Mouse (Mus musculus): ENCODE results near the gene Tmem178b. TPM values are rescaled to one million over a fixed set of nuclear protein-coding genes. Genes with fewer than 3 reads are reported as not detected.

Gene Tmem178b
- polyA plus RNA-seq, 1 experiment from 2014 or later: 0.24 TPM

DNA sequence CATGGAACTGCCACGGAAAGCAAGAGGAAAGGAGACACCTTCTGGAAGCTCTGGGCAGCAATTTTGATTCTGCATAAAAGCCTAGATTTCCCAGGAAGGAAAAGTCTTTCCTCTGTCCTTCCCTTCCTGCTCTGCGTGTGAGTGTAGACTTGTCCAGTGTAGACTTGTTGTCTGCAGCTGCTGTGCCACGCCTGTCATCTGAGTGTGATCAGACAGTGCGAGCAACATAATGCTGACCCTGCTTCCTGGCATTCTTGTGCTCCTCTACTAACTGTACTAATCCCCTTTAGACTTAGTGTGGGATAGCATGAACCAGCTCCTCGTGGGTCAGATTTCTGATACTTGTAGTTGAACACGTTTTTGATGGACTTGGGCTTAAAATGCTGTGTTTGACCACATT is 262.6 kb downstream of the Tmem178b start:
- no peak for ATAC-seq (replicated peaks; ENCODE audit: extremely low read depth, insufficient read depth, low FRiP score)
- Histone ChIP-seq H3K36me3 (ENCODE audit: control insufficient read depth, insufficient read depth) (no peaks in the 10 kb centered on the region), H3K4me1 (ENCODE audit: control insufficient read depth, insufficient read depth, low read length) (no peaks in the 10 kb centered on the region), H3K27ac (ENCODE audit: low read length) (no peak overlapping the region), H3K9me3 (replicated peaks; ENCODE audit: control insufficient read depth, low read length) (no peaks in the 10 kb centered on the region), H3K27me3 (ENCODE audit: control insufficient read depth, insufficient read depth, low read length) (no peaks in the 10 kb centered on the region), H3K9ac (ENCODE audit: low read length) (no peak overlapping the region), H3K4me2 (ENCODE audit: low read depth, low read length) (no peak overlapping the region), H3K4me3 (ENCODE audit: low read length) (no peak overlapping the region)
- 62% methylated on average over 6 of the region's 6 CpGs for WGBS

GRCm38 (mm10) chr6:40137346-40137745 is 264.3 kb downstream of the Tmem178b start:
- no peak overlapping the region for H3K9ac ChIP-seq (ENCODE audit: low read length)
- no peaks in the 10 kb centered on the region for H3K4me1 ChIP-seq (ENCODE audit: control insufficient read depth, insufficient read depth, low read length)
- ATAC-seq (replicated peaks; ENCODE audit: extremely low read depth, insufficient read depth, low FRiP score): no peak
- no peak overlapping the region for H3K27ac ChIP-seq (ENCODE audit: low read length)
- no peaks in the 10 kb centered on the region for H3K36me3 ChIP-seq (ENCODE audit: control insufficient read depth, insufficient read depth)
- H3K4me2 ChIP-seq (ENCODE audit: low read depth, low read length): no peak overlapping the region
- H3K9me3 ChIP-seq (replicated peaks; ENCODE audit: control insufficient read depth, low read length): no peaks in the 10 kb centered on the region
- no peak overlapping the region for H3K4me3 ChIP-seq (ENCODE audit: low read length)
- 62% methylated on average over 6 of the region's 6 CpGs for WGBS
- H3K27me3 ChIP-seq (ENCODE audit: control insufficient read depth, insufficient read depth, low read length): no peaks in the 10 kb centered on the region

DNA sequence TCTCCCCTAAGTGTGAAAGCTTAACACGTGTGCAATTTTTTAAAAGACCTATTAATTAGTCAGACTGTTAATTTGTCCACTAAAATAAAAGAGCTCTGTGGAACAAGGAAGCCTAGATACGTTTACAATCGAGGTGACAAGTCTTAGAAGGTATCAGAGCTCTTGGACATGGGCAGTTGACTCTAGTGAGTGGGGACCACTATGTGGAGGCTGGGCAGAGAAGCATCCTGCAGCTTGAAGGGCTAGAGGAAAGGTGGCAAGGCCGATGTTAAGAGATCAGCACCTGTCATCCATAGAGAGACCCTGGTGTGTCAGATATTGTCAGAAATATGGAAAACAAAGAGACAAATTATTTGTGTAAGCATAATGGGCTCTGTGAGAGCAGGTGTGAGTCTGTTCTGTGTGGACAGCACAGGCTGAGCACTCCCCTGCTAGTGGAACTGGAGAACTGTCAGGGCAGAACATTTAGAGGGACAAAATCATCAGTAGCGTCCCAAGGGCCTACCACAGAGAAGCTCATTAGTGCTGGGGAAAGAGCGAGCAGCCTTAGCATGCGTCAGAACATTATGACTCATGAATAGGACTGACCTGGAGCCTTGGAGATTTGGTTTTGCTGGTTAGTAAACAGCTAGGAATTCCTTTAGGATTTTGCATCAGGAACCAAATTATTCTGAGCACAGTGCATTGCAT is 264.9 kb downstream of the Tmem178b start:
- no peak overlapping the region for H3K4me3 ChIP-seq (ENCODE audit: low read length)
- no peak overlapping the region for H3K4me2 ChIP-seq (ENCODE audit: low read depth, low read length)
- WGBS: 76% methylated on average over 7 of the region's 7 CpGs
- no peaks in the 10 kb centered on the region for H3K9me3 ChIP-seq (replicated peaks; ENCODE audit: control insufficient read depth, low read length)
- no peaks in the 10 kb centered on the region for H3K27me3 ChIP-seq (ENCODE audit: control insufficient read depth, insufficient read depth, low read length)
- H3K4me1 ChIP-seq (ENCODE audit: control insufficient read depth, insufficient read depth, low read length): no peaks in the 10 kb centered on the region
- H3K36me3 ChIP-seq (ENCODE audit: control insufficient read depth, insufficient read depth): no peaks in the 10 kb centered on the region
- no peak for ATAC-seq (replicated peaks; ENCODE audit: extremely low read depth, insufficient read depth, low FRiP score)
- H3K27ac ChIP-seq (ENCODE audit: low read length): no peak overlapping the region
- no peak overlapping the region for H3K9ac ChIP-seq (ENCODE audit: low read length)

DNA sequence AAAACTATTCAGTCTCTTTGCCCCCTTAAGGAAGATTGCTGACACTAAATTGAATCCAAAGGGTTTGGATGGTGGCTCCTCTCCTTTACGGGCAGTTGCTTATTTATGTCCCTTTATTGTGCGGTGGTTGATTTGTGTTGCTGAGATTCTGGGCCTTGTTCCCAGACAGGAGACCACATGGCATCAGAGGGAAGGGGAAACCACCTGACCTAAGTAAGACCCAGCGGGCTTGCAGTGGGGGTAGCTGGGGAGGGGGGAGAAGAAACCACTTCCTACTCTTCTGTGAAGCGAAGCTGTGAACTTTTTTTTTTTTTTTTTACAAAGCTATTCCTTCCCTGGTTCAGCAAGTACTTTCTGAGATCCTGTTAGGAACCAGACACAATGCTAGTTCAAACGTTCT is 269.5 kb downstream of the Tmem178b start:
- H3K9me3 ChIP-seq (replicated peaks; ENCODE audit: control insufficient read depth, low read length): no peaks in the 10 kb centered on the region
- H3K4me1 ChIP-seq (ENCODE audit: control insufficient read depth, insufficient read depth, low read length): no peaks in the 10 kb centered on the region
- no peak overlapping the region for H3K9ac ChIP-seq (ENCODE audit: low read length)
- H3K4me2 ChIP-seq (ENCODE audit: low read depth, low read length): no peak overlapping the region
- ATAC-seq (replicated peaks; ENCODE audit: extremely low read depth, insufficient read depth, low FRiP score): no peak
- no peaks in the 10 kb centered on the region for H3K27me3 ChIP-seq (ENCODE audit: control insufficient read depth, insufficient read depth, low read length)
- H3K27ac ChIP-seq (ENCODE audit: low read length): no peak overlapping the region
- no peak overlapping the region for H3K4me3 ChIP-seq (ENCODE audit: low read length)
- no peaks in the 10 kb centered on the region for H3K36me3 ChIP-seq (ENCODE audit: control insufficient read depth, insufficient read depth)
- 42% methylated on average over 5 of the region's 5 CpGs for WGBS

DNA sequence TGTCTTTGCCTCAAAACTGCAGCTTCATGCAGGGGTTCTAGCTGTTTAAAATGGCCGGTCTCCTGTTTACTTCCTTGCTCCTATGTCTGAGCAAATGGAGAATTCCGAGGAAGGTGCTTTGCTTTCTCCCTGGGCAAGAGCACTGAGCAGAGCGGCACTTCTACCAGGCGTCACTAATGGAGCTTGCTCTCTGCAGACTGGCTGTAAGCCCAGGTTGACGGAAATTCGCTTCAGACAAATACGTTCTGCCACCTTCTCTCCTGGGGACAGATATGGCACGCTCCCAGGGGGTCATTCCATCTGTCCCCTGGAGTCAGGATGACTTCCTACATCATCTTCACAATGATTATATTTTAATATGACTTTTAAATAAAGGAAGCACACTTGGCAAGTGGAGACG is 271.3 kb downstream of the Tmem178b start:
- H3K4me2 ChIP-seq (ENCODE audit: low read depth, low read length): no peak overlapping the region
- H3K4me3 ChIP-seq (ENCODE audit: low read length): no peak overlapping the region
- no peaks in the 10 kb centered on the region for H3K9me3 ChIP-seq (replicated peaks; ENCODE audit: control insufficient read depth, low read length)
- no peaks in the 10 kb centered on the region for H3K4me1 ChIP-seq (ENCODE audit: control insufficient read depth, insufficient read depth, low read length)
- H3K36me3 ChIP-seq (ENCODE audit: control insufficient read depth, insufficient read depth): no peaks in the 10 kb centered on the region
- 54% methylated on average over 9 of the region's 9 CpGs for WGBS
- no peak overlapping the region for H3K27ac ChIP-seq (ENCODE audit: low read length)
- no peak overlapping the region for H3K9ac ChIP-seq (ENCODE audit: low read length)
- no peaks in the 10 kb centered on the region for H3K27me3 ChIP-seq (ENCODE audit: control insufficient read depth, insufficient read depth, low read length)
- no peak for ATAC-seq (replicated peaks; ENCODE audit: extremely low read depth, insufficient read depth, low FRiP score)

DNA sequence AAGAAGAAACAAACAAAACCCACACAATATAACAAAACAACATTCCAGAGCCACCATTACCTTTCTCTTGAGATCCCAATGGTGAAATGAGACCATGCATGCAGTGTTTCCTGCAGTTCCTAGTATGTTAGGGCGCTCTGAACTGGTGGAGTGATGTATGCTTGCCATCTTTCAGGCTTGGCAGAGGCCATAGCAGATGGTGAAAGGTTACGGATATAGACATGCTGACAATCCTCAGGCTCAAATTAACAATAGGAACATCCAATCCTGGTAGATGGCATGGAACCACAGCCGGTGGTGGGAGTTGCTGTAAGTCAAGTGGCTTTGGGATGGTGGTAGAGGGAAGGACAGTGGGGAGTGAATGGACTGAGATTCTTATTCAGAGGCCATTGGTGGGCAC is 272.5 kb downstream of the Tmem178b start:
- WGBS: 85% methylated on average over 3 of the region's 3 CpGs
- Histone ChIP-seq H3K9me3 (replicated peaks; ENCODE audit: control insufficient read depth, low read length) (no peaks in the 10 kb centered on the region), H3K9ac (ENCODE audit: low read length) (no peak overlapping the region), H3K4me3 (ENCODE audit: low read length) (no peak overlapping the region), H3K36me3 (ENCODE audit: control insufficient read depth, insufficient read depth) (no peaks in the 10 kb centered on the region), H3K4me2 (ENCODE audit: low read depth, low read length) (no peak overlapping the region), H3K4me1 (ENCODE audit: control insufficient read depth, insufficient read depth, low read length) (no peaks in the 10 kb centered on the region), H3K27me3 (ENCODE audit: control insufficient read depth, insufficient read depth, low read length) (no peaks in the 10 kb centered on the region), H3K27ac (ENCODE audit: low read length) (no peak overlapping the region)
- ATAC-seq (replicated peaks; ENCODE audit: extremely low read depth, insufficient read depth, low FRiP score): no peak

DNA sequence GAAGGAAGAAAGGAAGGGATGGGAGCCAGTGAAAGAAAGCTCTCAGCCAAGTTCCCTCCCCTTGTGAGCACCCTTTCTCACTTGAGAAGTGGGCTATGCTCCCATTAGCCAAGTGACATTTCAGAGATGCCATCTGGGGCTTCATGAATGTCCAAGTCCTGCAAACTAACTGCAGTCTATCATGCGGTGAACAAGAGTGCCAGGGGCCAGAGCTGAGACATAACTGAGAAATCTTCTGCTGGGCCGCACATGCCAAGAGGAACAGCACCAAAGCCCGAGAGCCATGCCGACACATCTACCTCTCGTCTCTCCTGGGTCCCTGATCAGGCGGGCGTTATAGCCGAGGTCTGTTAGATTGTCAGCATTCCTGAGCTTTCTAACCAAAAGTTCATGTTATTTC is 279.2 kb downstream of the Tmem178b start:
- no peaks in the 10 kb centered on the region for H3K9me3 ChIP-seq (replicated peaks; ENCODE audit: control insufficient read depth, low read length)
- no peaks in the 10 kb centered on the region for H3K36me3 ChIP-seq (ENCODE audit: control insufficient read depth, insufficient read depth)
- H3K4me2 ChIP-seq (ENCODE audit: low read depth, low read length): no peak overlapping the region
- no peak for ATAC-seq (replicated peaks; ENCODE audit: extremely low read depth, insufficient read depth, low FRiP score)
- H3K4me1 ChIP-seq (ENCODE audit: control insufficient read depth, insufficient read depth, low read length): no peaks in the 10 kb centered on the region
- no peak overlapping the region for H3K4me3 ChIP-seq (ENCODE audit: low read length)
- H3K27me3 ChIP-seq (ENCODE audit: control insufficient read depth, insufficient read depth, low read length): no peaks in the 10 kb centered on the region
- no peak overlapping the region for H3K9ac ChIP-seq (ENCODE audit: low read length)
- H3K27ac ChIP-seq (ENCODE audit: low read length): no peak overlapping the region
- WGBS: 89% methylated on average over 8 of the region's 8 CpGs

GRCm38 (mm10) chr6:40161381-40161780 is 288.3 kb downstream of the Tmem178b start:
- ATAC-seq (replicated peaks; ENCODE audit: extremely low read depth, insufficient read depth, low FRiP score): no peak
- WGBS: 67% methylated on average over 5 of the region's 5 CpGs
- H3K36me3 ChIP-seq (ENCODE audit: control insufficient read depth, insufficient read depth): no peaks in the 10 kb centered on the region

DNA sequence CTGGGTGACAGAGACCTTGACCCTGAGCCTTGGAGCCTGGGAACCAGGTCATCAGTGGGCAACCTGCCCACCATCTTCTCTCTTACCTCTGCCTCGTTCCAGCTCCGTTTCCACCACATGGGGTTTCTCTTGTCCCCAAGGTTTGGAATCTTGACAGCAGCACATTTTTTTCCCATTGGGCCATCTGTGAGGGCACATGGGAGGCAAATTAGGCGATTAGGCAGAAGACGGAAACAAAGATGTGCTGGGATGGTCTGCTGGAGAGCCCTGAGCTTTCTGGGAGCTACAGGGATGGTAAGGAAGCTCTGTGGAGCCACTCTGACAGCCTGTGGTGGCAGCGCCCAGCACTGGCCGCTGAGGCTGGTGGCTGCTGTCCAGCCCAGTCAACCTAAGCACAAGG is 300.5 kb downstream of the Tmem178b start:
- H3K4me1 ChIP-seq (ENCODE audit: control insufficient read depth, insufficient read depth, low read length): no peaks in the 10 kb centered on the region
- 54% methylated on average over 6 of the region's 6 CpGs for WGBS
- no peak overlapping the region for H3K27ac ChIP-seq (ENCODE audit: low read length)
- no peaks in the 10 kb centered on the region for H3K36me3 ChIP-seq (ENCODE audit: control insufficient read depth, insufficient read depth)
- no peak overlapping the region for H3K4me3 ChIP-seq (ENCODE audit: low read length)
- H3K9me3 ChIP-seq (replicated peaks; ENCODE audit: control insufficient read depth, low read length): no peaks in the 10 kb centered on the region
- no peaks in the 10 kb centered on the region for H3K27me3 ChIP-seq (ENCODE audit: control insufficient read depth, insufficient read depth, low read length)
- H3K4me2 ChIP-seq (ENCODE audit: low read depth, low read length): no peak overlapping the region
- H3K9ac ChIP-seq (ENCODE audit: low read length): no peak overlapping the region
- ATAC-seq (replicated peaks; ENCODE audit: extremely low read depth, insufficient read depth, low FRiP score): no peak

More at GRCm38 (mm10) chr6:40161381-40161780, 288.3 kb downstream of the Tmem178b start:
- Histone ChIP-seq H3K27me3 (ENCODE audit: control insufficient read depth, insufficient read depth, low read length) (no peaks in the 10 kb centered on the region), H3K9ac (ENCODE audit: low read length) (no peak overlapping the region), H3K4me2 (ENCODE audit: low read depth, low read length) (no peak overlapping the region), H3K4me1 (ENCODE audit: control insufficient read depth, insufficient read depth, low read length) (no peaks in the 10 kb centered on the region), H3K9me3 (replicated peaks; ENCODE audit: control insufficient read depth, low read length) (no peaks in the 10 kb centered on the region), H3K4me3 (ENCODE audit: low read length) (no peak overlapping the region), H3K27ac (ENCODE audit: low read length) (no peak overlapping the region)

All from heart, embryonic 16.5 days (tissue).